Mouse (Mus musculus) spleen, adult 2 months (tissue): ENCODE data around the gene Pxn.

Experiments used
- CTCF ChIP-seq: fragments of 200-500 bp; IDR thresholded peaks from 2 replicates; pipeline ENCODE4 v1.5.1; 2011; ENCODE audit warnings: mild to moderate bottlenecking, inconsistent platforms; ENCODE audit not compliant: insufficient read depth, insufficient read length, insufficient replicate concordance; ENCODE audit errors: extremely low read depth
- POLR2A ChIP-seq: fragments of 200-500 bp; IDR thresholded peaks from 2 replicates; pipeline ENCODE4 v1.6.1; 2011; ENCODE audit warnings: low read depth, low read length, inconsistent platforms

DNA sequence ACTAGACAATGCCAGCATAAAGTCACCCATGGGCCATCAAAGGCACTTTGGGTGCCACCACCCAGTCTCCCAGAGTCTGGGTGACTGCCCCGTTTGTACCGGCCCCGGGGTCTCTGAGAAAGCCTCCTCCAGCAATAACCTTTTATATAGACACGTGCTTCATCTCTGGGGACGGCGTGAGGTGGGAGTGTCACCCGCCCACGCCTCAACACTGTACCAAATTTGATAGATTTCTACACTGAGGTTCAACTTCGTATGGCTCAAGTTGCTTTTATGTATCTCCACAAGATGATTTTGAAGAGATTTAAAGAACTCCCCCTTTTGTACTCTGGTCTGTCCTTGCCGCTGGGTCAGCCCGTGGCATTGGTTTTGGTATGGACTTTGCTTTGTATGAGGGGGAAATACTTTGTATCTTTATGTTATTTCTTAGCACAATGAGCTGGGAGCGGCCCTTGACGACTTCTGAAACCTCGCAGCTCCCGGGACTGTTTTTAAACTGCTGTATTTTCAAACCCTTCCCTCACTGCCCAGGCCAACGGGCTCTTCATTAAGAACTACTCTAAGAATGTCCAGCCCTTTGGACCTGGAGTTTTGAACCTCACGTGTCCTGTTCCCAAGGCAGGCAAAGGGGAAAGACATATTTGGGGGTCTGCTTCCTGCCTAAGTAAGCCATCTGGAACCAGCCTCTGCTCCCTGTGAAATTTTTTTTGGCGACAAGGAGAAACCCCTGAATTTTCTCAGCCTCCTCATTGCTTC lies 48.2 kb downstream of the Pxn start:
- TF ChIP-seq POLR2A (no peak), CTCF (no peak)
